Mouse (Mus musculus): ENCODE measurements around the gene Mycbp.

Mycbp gene

GRCm38 (mm10) chr4:123948901-123949300, 44.3 kb downstream of the Mycbp start:
- Histone ChIP-seq H3K4me1 (replicated peaks; ENCODE audit: low read depth, low read length) (peaks cover 12% of the 10 kb centered on the region), H3K27me3 (ENCODE audit: insufficient read depth, low read length) (peaks cover 12% of the 10 kb centered on the region), H3K9me3 (ENCODE audit: low read length) (no peaks in the 10 kb centered on the region), H3K36me3 (ENCODE audit: insufficient read depth, low read length) (no peaks in the 10 kb centered on the region), H3K4me3 (replicated peaks; ENCODE audit: low read length) (no peak overlapping the region)
- TF ChIP-seq CTCF (conservative IDR thresholded peaks at IDR 0.05; ENCODE audit: low read length) (no peak), POU5F1 (IDR thresholded peaks at IDR 0.05; ENCODE audit: borderline replicate concordance, low read length) (no peak), NANOG (IDR thresholded peaks at IDR 0.05; ENCODE audit: borderline replicate concordance, low read length) (no peak)

DNA sequence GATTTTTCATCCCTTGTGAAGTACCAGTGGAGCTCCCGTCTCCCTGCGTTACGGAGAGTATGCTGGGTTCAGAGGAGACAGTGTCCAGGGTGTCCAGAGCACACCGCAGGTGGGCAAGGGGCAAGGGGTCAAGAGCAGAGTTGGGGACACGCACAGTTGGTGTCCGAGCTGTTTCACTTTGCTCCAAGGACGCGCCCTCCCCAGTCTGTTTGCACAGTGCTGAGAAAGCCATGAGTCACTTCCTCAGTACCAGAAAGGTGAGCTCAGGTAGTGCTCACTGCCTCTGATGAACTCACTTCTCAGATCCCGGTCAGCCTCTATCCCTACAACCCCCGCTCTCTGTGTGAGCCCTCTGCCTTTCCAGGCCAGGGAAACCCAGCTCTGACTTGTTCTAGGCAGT, 45.0 kb downstream of the Mycbp start:
- TF ChIP-seq NANOG (IDR thresholded peaks at IDR 0.05; ENCODE audit: borderline replicate concordance, low read length): no peak
- TF ChIP-seq CTCF (conservative IDR thresholded peaks at IDR 0.05; ENCODE audit: low read length): no peak
- TF ChIP-seq POU5F1 (IDR thresholded peaks at IDR 0.05; ENCODE audit: borderline replicate concordance, low read length): no peak
- peaks cover 12% of the 10 kb centered on the region for H3K27me3 ChIP-seq (ENCODE audit: insufficient read depth, low read length)
- peaks cover 12% of the 10 kb centered on the region for H3K4me1 ChIP-seq (replicated peaks; ENCODE audit: low read depth, low read length)
- no peaks in the 10 kb centered on the region for H3K9me3 ChIP-seq (ENCODE audit: low read length)
- no peaks in the 10 kb centered on the region for H3K36me3 ChIP-seq (ENCODE audit: insufficient read depth, low read length)
- no peak overlapping the region for H3K4me3 ChIP-seq (replicated peaks; ENCODE audit: low read length)

- H3K4me3 ChIP-seq (replicated peaks; ENCODE audit: low read length): no peak overlapping the region
- no peaks in the 10 kb centered on the region for H3K9me3 ChIP-seq (ENCODE audit: low read length)
- TF ChIP-seq POU5F1 (IDR thresholded peaks at IDR 0.05; ENCODE audit: borderline replicate concordance, low read length) (no peak), CTCF (conservative IDR thresholded peaks at IDR 0.05; ENCODE audit: low read length) (no peak), NANOG (IDR thresholded peaks at IDR 0.05; ENCODE audit: borderline replicate concordance, low read length) (no peak)
These were observed 47.4 kb downstream of the Mycbp start for GRCm38 (mm10) chr4:123952059-123952458.

GRCm38 (mm10) chr4:123956703-123957491, 52.3 kb downstream of the Mycbp start:
- H3K9me3 ChIP-seq (ENCODE audit: low read length): no peaks in the 10 kb centered on the region
- no peaks in the 10 kb centered on the region for H3K36me3 ChIP-seq (ENCODE audit: insufficient read depth, low read length)
- TF ChIP-seq NANOG (IDR thresholded peaks at IDR 0.05; ENCODE audit: borderline replicate concordance, low read length): no peak
- peak; percentile 36 for TF ChIP-seq CTCF (conservative IDR thresholded peaks at IDR 0.05; ENCODE audit: low read length)
- peak overlapping the region; percentile 51 for H3K4me3 ChIP-seq (replicated peaks; ENCODE audit: low read length)
- H3K27me3 ChIP-seq (ENCODE audit: insufficient read depth, low read length): peaks cover 31% of the 10 kb centered on the region
- peaks cover 16% of the 10 kb centered on the region for H3K4me1 ChIP-seq (replicated peaks; ENCODE audit: low read depth, low read length)

More at GRCm38 (mm10) chr4:123952059-123952458, 47.4 kb downstream of the Mycbp start:
- H3K4me1 ChIP-seq (replicated peaks; ENCODE audit: low read depth, low read length): peaks cover 21% of the 10 kb centered on the region
- H3K36me3 ChIP-seq (ENCODE audit: insufficient read depth, low read length): no peaks in the 10 kb centered on the region
- H3K27me3 ChIP-seq (ENCODE audit: insufficient read depth, low read length): peaks cover 23% of the 10 kb centered on the region

DNA sequence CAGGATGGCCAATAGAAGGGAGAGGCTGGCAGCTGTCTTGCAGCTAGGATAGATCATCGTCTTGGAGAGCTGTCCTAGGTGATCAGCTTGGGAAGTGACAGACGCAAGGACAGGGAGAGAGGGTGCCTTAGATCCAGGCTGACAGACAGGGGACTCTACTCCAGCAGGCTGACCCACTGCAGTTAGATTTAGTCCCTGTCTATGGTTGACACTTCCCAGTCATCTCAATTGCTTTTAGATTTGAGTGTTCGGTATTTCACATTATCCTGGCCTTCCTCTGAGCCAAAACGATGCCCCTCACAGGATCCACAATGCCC, 52.8 kb downstream of the Mycbp start:
- H3K9me3 ChIP-seq (ENCODE audit: low read length): no peaks in the 10 kb centered on the region
- no peak for TF ChIP-seq CTCF (conservative IDR thresholded peaks at IDR 0.05; ENCODE audit: low read length)
- TF ChIP-seq NANOG (IDR thresholded peaks at IDR 0.05; ENCODE audit: borderline replicate concordance, low read length): no peak
- no peak for TF ChIP-seq POU5F1 (IDR thresholded peaks at IDR 0.05; ENCODE audit: borderline replicate concordance, low read length)
- no peaks in the 10 kb centered on the region for H3K36me3 ChIP-seq (ENCODE audit: insufficient read depth, low read length)
- H3K4me3 ChIP-seq (replicated peaks; ENCODE audit: low read length): no peak overlapping the region
- H3K27me3 ChIP-seq (ENCODE audit: insufficient read depth, low read length): peaks cover 28% of the 10 kb centered on the region
- peaks cover 16% of the 10 kb centered on the region for H3K4me1 ChIP-seq (replicated peaks; ENCODE audit: low read depth, low read length)

DNA sequence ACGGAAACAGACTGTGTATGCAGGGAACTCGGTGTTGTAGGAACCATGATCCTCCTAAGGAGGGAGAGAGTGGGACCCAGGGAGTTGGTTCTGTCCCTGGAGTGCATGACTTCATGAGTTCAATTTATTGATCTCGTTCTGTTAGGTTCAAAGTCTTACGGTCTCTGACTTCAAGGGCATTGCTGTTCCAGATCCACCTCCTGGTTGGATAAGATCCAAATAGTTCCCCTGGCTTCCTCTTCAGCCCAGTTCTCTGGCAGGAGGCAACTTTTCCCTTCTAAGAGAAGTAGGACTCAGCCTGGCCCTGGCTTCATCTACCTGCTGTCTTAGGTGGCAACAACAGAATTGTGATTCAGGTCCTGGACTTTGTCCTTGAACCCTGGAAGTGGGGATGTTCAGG, 53.3 kb downstream of the Mycbp start:
- Histone ChIP-seq H3K4me1 (replicated peaks; ENCODE audit: low read depth, low read length) (peaks cover 16% of the 10 kb centered on the region), H3K27me3 (ENCODE audit: insufficient read depth, low read length) (peaks cover 25% of the 10 kb centered on the region), H3K4me3 (replicated peaks; ENCODE audit: low read length) (no peak overlapping the region), H3K9me3 (ENCODE audit: low read length) (no peaks in the 10 kb centered on the region), H3K36me3 (ENCODE audit: insufficient read depth, low read length) (no peaks in the 10 kb centered on the region)
- TF ChIP-seq POU5F1 (IDR thresholded peaks at IDR 0.05; ENCODE audit: borderline replicate concordance, low read length): no peak
- no peak for TF ChIP-seq CTCF (conservative IDR thresholded peaks at IDR 0.05; ENCODE audit: low read length)
- no peak for TF ChIP-seq NANOG (IDR thresholded peaks at IDR 0.05; ENCODE audit: borderline replicate concordance, low read length)

- Histone ChIP-seq H3K27me3 (ENCODE audit: insufficient read depth, low read length) (peaks cover 30% of the 10 kb centered on the region), H3K36me3 (ENCODE audit: insufficient read depth, low read length) (no peaks in the 10 kb centered on the region), H3K9me3 (ENCODE audit: low read length) (no peaks in the 10 kb centered on the region), H3K4me1 (replicated peaks; ENCODE audit: low read depth, low read length) (peaks cover 33% of the 10 kb centered on the region), H3K4me3 (replicated peaks; ENCODE audit: low read length) (no peak overlapping the region)
- no peak for TF ChIP-seq CTCF (conservative IDR thresholded peaks at IDR 0.05; ENCODE audit: low read length)
- no peak for TF ChIP-seq NANOG (IDR thresholded peaks at IDR 0.05; ENCODE audit: borderline replicate concordance, low read length)
- TF ChIP-seq POU5F1 (IDR thresholded peaks at IDR 0.05; ENCODE audit: borderline replicate concordance, low read length): no peak
These were observed 56.3 kb downstream of the Mycbp start for GRCm38 (mm10) chr4:123960955-123961354.

Data from E14TG2a.4 (cell line).